Mouse (Mus musculus) layer of hippocampus, adult 9-11 months (tissue): ENCODE measurements around the gene Tanc1.
A peak's percentile ranks its signal among the peaks of the same experiment; 100 is the strongest.

Experiments
- DNase-seq: peaks from one replicate; pipeline ENCODE4 v3.0.0; 2022

Gene Tanc1

GRCm38 (mm10) chr2:59765671-59766070 lies 153.8 kb downstream of the Tanc1 start:
- DNase-seq, result no peak

- no peak for DNase-seq
Observed at GRCm38 (mm10) chr2:59767893-59768292, 156.1 kb downstream of the Tanc1 start.

- no peak for DNase-seq
Observed at GRCm38 (mm10) chr2:59768661-59769384, 157.0 kb downstream of the Tanc1 start.

GRCm38 (mm10) chr2:59769385-59769735 lies 157.5 kb downstream of the Tanc1 start:
- no peak for DNase-seq

GRCm38 (mm10) chr2:59771708-59772107 lies 159.9 kb downstream of the Tanc1 start:
- DNase-seq, result no peak

- DNase-seq, result no peak
Observed at GRCm38 (mm10) chr2:59772261-59772683, 160.4 kb downstream of the Tanc1 start.

GRCm38 (mm10) chr2:59774374-59774773 lies 162.5 kb downstream of the Tanc1 start:
- DNase-seq, result no peak

- no peak for DNase-seq
Observed at GRCm38 (mm10) chr2:59775148-59775547, 163.3 kb downstream of the Tanc1 start.

GRCm38 (mm10) chr2:59775820-59776219 lies 164.0 kb downstream of the Tanc1 start:
- DNase-seq, result no peak

- no peak for DNase-seq
Observed at GRCm38 (mm10) chr2:59779355-59779754, 167.5 kb downstream of the Tanc1 start.

- DNase-seq, result no peak
Observed at GRCm38 (mm10) chr2:59780240-59780639, 168.4 kb downstream of the Tanc1 start.

GRCm38 (mm10) chr2:59783055-59783831 lies 171.4 kb downstream of the Tanc1 start:
- DNase-seq, result no peak

GRCm38 (mm10) chr2:59783832-59784627 lies 172.2 kb downstream of the Tanc1 start:
- no peak for DNase-seq

GRCm38 (mm10) chr2:59784628-59784883 lies 172.7 kb downstream of the Tanc1 start:
- no peak for DNase-seq

- no peak for DNase-seq
Observed at GRCm38 (mm10) chr2:59785597-59785996, 173.8 kb downstream of the Tanc1 start.

GRCm38 (mm10) chr2:59788704-59789500 lies 177.1 kb downstream of the Tanc1 start:
- no peak for DNase-seq

- peak; percentile 33 for DNase-seq
Observed at GRCm38 (mm10) chr2:59791596-59791995, 179.8 kb downstream of the Tanc1 start.

GRCm38 (mm10) chr2:59793337-59793736 lies 181.5 kb downstream of the Tanc1 start:
- DNase-seq, result no peak

- peak; percentile 79 for DNase-seq
Observed at GRCm38 (mm10) chr2:59794838-59795237, 183.0 kb downstream of the Tanc1 start.

- no peak for DNase-seq
Observed at GRCm38 (mm10) chr2:59798934-59799532, 187.2 kb downstream of the Tanc1 start.

GRCm38 (mm10) chr2:59799572-59799971 lies 187.7 kb downstream of the Tanc1 start:
- no peak for DNase-seq

GRCm38 (mm10) chr2:59800481-59801266 lies 188.8 kb downstream of the Tanc1 start:
- no peak for DNase-seq
